Mouse (Mus musculus) spleen, adult 2 months (tissue): ENCODE data around the gene Siae.

ENCODE experiments used
- CTCF ChIP-seq: fragments of 200-500 bp; IDR thresholded peaks from 2 replicates; pipeline ENCODE4 v1.5.1; 2011; ENCODE audit warnings: mild to moderate bottlenecking, inconsistent platforms; ENCODE audit not compliant: insufficient read depth, insufficient read length, insufficient replicate concordance; ENCODE audit errors: extremely low read depth
- POLR2A ChIP-seq: fragments of 200-500 bp; IDR thresholded peaks from 2 replicates; pipeline ENCODE4 v1.6.1; 2011; ENCODE audit warnings: low read depth, low read length, inconsistent platforms

DNA sequence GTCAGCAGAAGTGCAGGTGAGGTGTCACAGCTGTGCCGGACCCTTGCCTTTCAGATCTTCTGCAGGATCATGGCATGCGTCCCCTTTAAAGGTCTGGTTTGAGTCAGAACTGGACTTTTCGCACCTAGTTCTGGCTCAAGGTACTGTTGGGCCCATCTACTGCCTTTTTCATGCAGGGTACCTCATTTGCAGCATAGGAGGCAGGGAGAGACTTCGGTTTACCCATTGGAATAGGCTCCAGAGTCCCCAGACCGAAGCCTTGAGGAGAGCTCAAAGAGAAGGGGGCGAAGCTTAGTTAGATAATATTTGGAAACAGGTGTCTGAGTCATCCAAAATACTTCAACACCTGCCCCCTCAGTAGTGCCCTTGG lies 58.4 kb downstream of the Siae start:
- no peak for TF ChIP-seq CTCF
- no peak for TF ChIP-seq POLR2A
